Mouse (Mus musculus): ENCODE data around the gene Hsf2.

GRCm38 (mm10) chr10:57487201-57487600, 1.0 kb downstream of the Hsf2 start:
- TF ChIP-seq CHD2 (IDR thresholded peaks at IDR 0.05; ENCODE audit: low read depth, low read length) (no peak), MAFK (IDR thresholded peaks at IDR 0.05; ENCODE audit: insufficient read depth, low read depth, low read length) (no peak), ZNF384 (IDR thresholded peaks at IDR 0.05; ENCODE audit: low read depth, low read length) (no peak), ZC3H11A (IDR thresholded peaks at IDR 0.05; ENCODE audit: borderline replicate concordance, low read depth, low read length) (no peak)
